Mouse (Mus musculus) forebrain, embryonic 10.5 days (tissue): ENCODE results near the gene Slc35a2. TPM values are rescaled to one million over a fixed set of nuclear protein-coding genes. Genes with fewer than 3 reads are reported as not detected.

Experiments used
- DNase-seq: peaks from one replicate; pipeline ENCODE4 v3.0.0-alpha.2; 2017; ENCODE audit warnings: low spot score; ENCODE audit errors: extremely low spot score
- H3K27ac ChIP-seq: fragments of 300-500 bp; sonication (generic); 2 replicates; pipeline ENCODE4 v1.5.1; 2016; ENCODE audit warnings: mild to moderate bottlenecking
- H3K27me3 ChIP-seq: fragments of 300-500 bp; sonication (generic); 2 replicates; pipeline ENCODE4 v1.6.1; 2016; ENCODE audit warnings: mild to moderate bottlenecking; ENCODE audit not compliant: poor library complexity, severe bottlenecking
- H3K36me3 ChIP-seq: fragments of 300-500 bp; sonication (generic); replicated peaks from 2 replicates; pipeline ENCODE4 v1.6.1; 2016; ENCODE audit warnings: mild to moderate bottlenecking, moderate library complexity
- H3K4me1 ChIP-seq: fragments of 300-500 bp; sonication (generic); 2 replicates; pipeline ENCODE4 v1.6.1; 2016
- H3K4me3 ChIP-seq: fragments of 300-500 bp; sonication (generic); 2 replicates; pipeline ENCODE4 v1.5.1; 2016; ENCODE audit warnings: mild to moderate bottlenecking, moderate library complexity
- H3K9me3 ChIP-seq: fragments of 300-500 bp; sonication (generic); 2 replicates; pipeline ENCODE4 v1.6.1; 2016; ENCODE audit warnings: mild to moderate bottlenecking, moderate library complexity
- WGBS: fragments of 180-500 bp; shearing (Covaris S2); methylation state at CpG from one replicate; pipeline ENCODE4 v1.1.7; 2016; 5-methylcytosine and 5-hydroxymethylcytosine counted together
- polyA plus RNA-seq: library from polyadenylated mRNA; unstranded; fragments of >200 nt; fragmentation: Nextera tagmentation; extraction: Ambion mirVana; gene quantifications from 2 replicates; pipeline ENCODE4 v1.2.1, GENCODE M21; 2016

Gene Slc35a2
- polyA plus RNA-seq = 25.0 and 27.3 TPM in 2 replicates

GRCm38 (mm10) chrX:7883841-7884567, at the start of gene Slc35a2:
Gene Slc35a2 (plus strand): TSS chrX:7884028.
- H3K4me3 ChIP-seq = peak within 1 kb of the TSS; percentile 63
- peaks cover 10% of the 10 kb centered on the region; the same call in 1 of the 2 replicates for H3K36me3 ChIP-seq
- WGBS = 15% methylated on average over 49 of the region's 49 CpGs
- DNase-seq = peak; percentile 75
- H3K27me3 ChIP-seq = no peaks in the 10 kb centered on the region
- H3K9me3 ChIP-seq = no peaks in the 10 kb centered on the region
- H3K4me1 ChIP-seq = peaks cover 22% of the 10 kb centered on the region
- peak within 1 kb of the TSS; percentile 86 for H3K27ac ChIP-seq

GRCm38 (mm10) chrX:7837146-7837545, 46.7 kb upstream of the Slc35a2 start:
- Histone ChIP-seq H3K36me3 (no peaks in the 10 kb centered on the region), H3K27me3 (no peaks in the 10 kb centered on the region), H3K27ac (no peak overlapping the region), H3K4me1 (no peaks in the 10 kb centered on the region), H3K4me3 (no peak overlapping the region), H3K9me3 (0 out of 2 replicates have a peak, but pooled peaks cover 1% of the 10 kb centered on the region)
- DNase-seq = no peak
- 86% methylated on average over 1 of the region's 1 CpGs for WGBS

- peaks cover 8% of the 10 kb centered on the region; the same call in 1 of the 2 replicates for H3K36me3 ChIP-seq
- 0 out of 2 replicates have a peak, but pooled peaks cover 4% of the 10 kb centered on the region for H3K9me3 ChIP-seq
- no peaks in the 10 kb centered on the region for H3K27me3 ChIP-seq
- peaks cover 13% of the 10 kb centered on the region for H3K4me1 ChIP-seq
- DNase-seq = no peak
- WGBS = 16% methylated on average over 7 of the region's 7 CpGs
- H3K4me3 ChIP-seq = peak overlapping the region; percentile 81
- peak overlapping the region; percentile 53; the same call in 1 of the 2 replicates for H3K27ac ChIP-seq
Observed at GRCm38 (mm10) chrX:7840842-7841162, 43.0 kb upstream of the Slc35a2 start.

DNA sequence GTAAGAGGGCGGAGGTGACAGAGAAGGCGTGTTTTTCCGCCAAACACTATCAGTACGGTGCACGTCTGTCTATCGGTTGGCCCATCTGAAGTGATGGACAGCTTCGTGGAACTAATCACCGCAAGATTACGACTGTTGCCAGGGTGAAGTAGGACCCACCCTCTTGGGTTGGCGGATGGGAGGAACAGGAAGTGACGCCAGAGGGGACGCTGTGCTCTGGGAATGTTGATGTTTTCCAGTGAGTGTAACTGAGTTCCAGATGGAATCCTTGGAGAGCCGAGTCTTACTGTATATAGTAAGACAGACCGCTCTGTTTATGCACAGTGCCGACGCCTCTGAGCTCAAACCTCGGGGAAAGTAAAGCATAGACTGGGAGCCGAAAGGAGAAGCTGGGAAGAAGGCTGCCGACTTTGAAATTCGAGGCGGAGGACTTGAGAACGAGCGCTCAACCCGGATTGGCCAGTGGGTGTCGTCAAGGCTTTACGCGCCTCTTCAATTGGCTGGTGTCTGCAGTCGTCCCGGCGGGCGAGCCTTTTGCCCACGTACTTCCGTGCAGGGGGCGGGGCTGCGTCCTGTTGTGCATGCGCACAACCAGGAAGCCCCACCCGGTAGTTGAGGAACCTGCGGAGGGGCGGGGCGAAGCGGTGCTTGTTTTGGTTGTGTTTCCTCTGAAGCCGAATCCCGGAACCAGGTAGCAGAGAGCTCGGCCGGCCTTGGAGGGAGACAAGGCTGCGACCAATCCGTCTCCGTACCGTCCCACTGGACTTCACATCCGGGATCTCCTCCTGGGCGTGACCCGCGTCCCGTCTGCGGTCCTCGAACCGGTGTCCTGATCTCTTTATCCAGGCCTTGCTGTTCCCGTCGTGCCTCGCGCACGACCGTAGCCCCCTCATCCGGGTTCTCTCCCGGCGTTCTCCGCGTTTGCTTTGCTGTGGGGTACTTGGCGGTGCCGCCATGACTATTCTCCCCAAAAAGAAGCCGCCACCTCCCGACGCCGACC, 42.4 kb upstream of the Slc35a2 start, which contains the start of gene Otud5:
Gene Otud5, plus strand, starts transcription at position 202 of the 1,000 bp plus-strand sequence.
- H3K9me3 ChIP-seq = 0 out of 2 replicates have a peak, but pooled peaks cover 4% of the 10 kb centered on the region
- peaks cover 8% of the 10 kb centered on the region; the same call in 1 of the 2 replicates for H3K36me3 ChIP-seq
- 17% methylated on average over 74 of the region's 74 CpGs for WGBS
- H3K27ac ChIP-seq = peak within 1 kb of the TSS; percentile 90
- H3K27me3 ChIP-seq = no peaks in the 10 kb centered on the region
- peak within 1 kb of the TSS; percentile 81 for H3K4me3 ChIP-seq
- DNase-seq = peak; percentile 93
- peaks cover 13% of the 10 kb centered on the region for H3K4me1 ChIP-seq

- peaks cover 13% of the 10 kb centered on the region for H3K4me1 ChIP-seq
- peak; percentile 15 for DNase-seq
- H3K27me3 ChIP-seq = no peaks in the 10 kb centered on the region
- H3K27ac ChIP-seq = peak overlapping the region; percentile 90
- 0 out of 2 replicates have a peak, but pooled peaks cover 4% of the 10 kb centered on the region for H3K9me3 ChIP-seq
- 29% methylated on average over 42 of the region's 42 CpGs for WGBS
- H3K36me3 ChIP-seq = peaks cover 8% of the 10 kb centered on the region; the same call in 1 of the 2 replicates
- H3K4me3 ChIP-seq = peak overlapping the region; percentile 81
Observed at GRCm38 (mm10) chrX:7842318-7842717, 41.5 kb upstream of the Slc35a2 start.

DNA sequence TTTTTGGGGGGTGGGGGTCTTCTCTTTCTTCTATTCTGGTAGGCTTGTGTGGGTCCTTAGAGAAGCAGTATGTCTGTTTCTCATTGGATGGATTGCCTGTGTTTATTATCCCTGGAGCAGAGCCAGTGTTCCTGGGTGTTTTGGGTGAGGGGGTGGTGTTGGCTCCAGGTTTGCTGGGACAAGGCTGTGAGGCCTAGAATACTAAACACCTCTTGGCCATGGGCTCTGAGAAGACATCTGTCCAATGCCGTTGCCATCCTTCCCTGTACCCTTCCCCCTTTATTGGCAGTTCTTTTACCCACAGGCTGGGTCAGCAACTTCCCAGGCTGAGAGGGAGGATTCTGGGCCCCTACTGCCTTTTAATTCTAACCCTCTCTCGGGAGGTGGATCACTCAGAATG, 36.0 kb upstream of the Slc35a2 start:
- Histone ChIP-seq H3K27ac (no peak overlapping the region), H3K9me3 (no peaks in the 10 kb centered on the region), H3K4me3 (no peak overlapping the region), H3K4me1 (peaks cover 10% of the 10 kb centered on the region), H3K36me3 (peaks cover 32% of the 10 kb centered on the region), H3K27me3 (no peaks in the 10 kb centered on the region)
- DNase-seq = no peak
- WGBS = 87% methylated on average over 2 of the region's 2 CpGs

GRCm38 (mm10) chrX:7854578-7854977, 29.2 kb upstream of the Slc35a2 start:
- WGBS = 54% methylated on average over 2 of the region's 2 CpGs
- H3K36me3 ChIP-seq = peaks cover 50% of the 10 kb centered on the region

GRCm38 (mm10) chrX:7859191-7859753, 24.6 kb upstream of the Slc35a2 start:
- no peaks in the 10 kb centered on the region for H3K9me3 ChIP-seq
- no peaks in the 10 kb centered on the region for H3K4me1 ChIP-seq
- DNase-seq = no peak
- H3K27me3 ChIP-seq = no peaks in the 10 kb centered on the region
- peaks cover 42% of the 10 kb centered on the region for H3K36me3 ChIP-seq
- no peak overlapping the region for H3K27ac ChIP-seq
- 88% methylated on average over 3 of the region's 3 CpGs for WGBS
- no peak overlapping the region for H3K4me3 ChIP-seq

More at GRCm38 (mm10) chrX:7854578-7854977, 29.2 kb upstream of the Slc35a2 start:
- Histone ChIP-seq H3K9me3 (no peaks in the 10 kb centered on the region), H3K4me3 (no peak overlapping the region), H3K27me3 (no peaks in the 10 kb centered on the region), H3K4me1 (no peaks in the 10 kb centered on the region), H3K27ac (no peak overlapping the region)
- DNase-seq = no peak

DNA sequence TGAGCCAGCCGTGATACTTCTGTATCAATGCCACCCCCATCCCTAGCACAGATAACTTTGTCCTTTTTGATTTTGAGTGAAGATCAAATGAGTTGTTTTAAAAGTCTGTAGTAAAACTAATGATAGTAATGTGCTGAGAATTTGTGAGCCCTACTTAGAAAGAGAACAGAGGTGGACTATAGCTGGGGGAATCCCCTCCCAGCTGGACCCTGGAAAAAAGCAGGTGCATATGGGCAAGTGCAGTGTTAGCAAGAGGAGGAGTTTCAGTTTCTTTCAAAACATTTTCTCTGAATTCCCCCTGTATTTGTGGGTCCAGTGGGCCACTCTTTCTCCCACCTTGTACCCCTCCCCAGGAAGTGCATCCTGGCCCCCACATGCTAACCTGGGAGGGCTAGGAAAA, 20.6 kb upstream of the Slc35a2 start:
- DNase-seq = no peak
- no peaks in the 10 kb centered on the region for H3K27me3 ChIP-seq
- no peak overlapping the region for H3K27ac ChIP-seq
- no peaks in the 10 kb centered on the region for H3K9me3 ChIP-seq
- H3K4me1 ChIP-seq = no peaks in the 10 kb centered on the region
- H3K36me3 ChIP-seq = peaks cover 32% of the 10 kb centered on the region
- WGBS = 100% methylated on average over 1 of the region's 1 CpGs
- no peak overlapping the region for H3K4me3 ChIP-seq

DNA sequence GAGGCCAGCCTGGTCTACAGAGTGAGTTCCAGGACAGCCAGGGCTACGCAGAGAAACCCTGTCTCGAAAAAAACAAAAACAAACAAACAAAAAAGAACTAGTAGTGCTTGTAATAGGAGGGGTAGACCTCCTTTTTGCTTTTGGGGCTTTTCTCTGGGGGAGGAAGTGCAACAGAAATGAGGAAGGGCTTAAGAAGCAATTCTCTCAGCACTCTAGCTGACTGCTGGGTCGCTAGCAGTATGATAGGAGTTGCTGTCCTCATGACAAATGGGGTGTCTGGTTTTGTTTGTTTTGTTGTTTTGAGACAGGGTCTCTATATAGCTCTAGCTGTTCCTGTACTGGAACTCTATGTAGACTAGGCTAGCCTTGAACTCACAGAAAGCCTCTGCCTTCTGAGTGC, 19.3 kb upstream of the Slc35a2 start:
- Histone ChIP-seq H3K27ac (no peak overlapping the region), H3K4me3 (no peak overlapping the region), H3K36me3 (peaks cover 23% of the 10 kb centered on the region), H3K27me3 (no peaks in the 10 kb centered on the region), H3K4me1 (no peaks in the 10 kb centered on the region), H3K9me3 (no peaks in the 10 kb centered on the region)
- DNase-seq = no peak
- WGBS = 88% methylated on average over 3 of the region's 3 CpGs

DNA sequence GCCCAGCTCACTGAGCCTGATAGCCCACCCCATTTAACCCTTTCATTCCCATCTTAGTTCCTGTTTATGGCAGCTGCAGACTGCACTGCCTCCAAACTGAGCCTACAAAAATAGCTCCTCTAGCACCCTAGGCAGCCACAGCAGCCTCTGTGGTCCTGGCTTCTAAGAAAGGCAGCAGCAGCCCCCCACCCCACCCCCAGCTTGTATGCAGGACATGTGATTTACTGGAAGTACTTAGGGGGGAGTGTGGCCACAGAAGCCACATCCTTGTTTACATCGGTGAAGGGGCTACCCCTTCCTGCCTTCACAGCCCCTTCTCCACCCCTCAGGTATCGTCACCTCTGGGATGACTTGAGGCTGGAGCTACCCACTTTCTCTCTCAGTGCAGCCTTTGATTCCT, 18.5 kb upstream of the Slc35a2 start:
- no peaks in the 10 kb centered on the region; the same call in 1 of the 2 replicates for H3K4me1 ChIP-seq
- peaks cover 18% of the 10 kb centered on the region for H3K36me3 ChIP-seq
- H3K4me3 ChIP-seq = no peak overlapping the region
- WGBS = 79% methylated on average over 2 of the region's 2 CpGs
- H3K9me3 ChIP-seq = no peaks in the 10 kb centered on the region
- no peak overlapping the region for H3K27ac ChIP-seq
- DNase-seq = no peak
- H3K27me3 ChIP-seq = no peaks in the 10 kb centered on the region

DNA sequence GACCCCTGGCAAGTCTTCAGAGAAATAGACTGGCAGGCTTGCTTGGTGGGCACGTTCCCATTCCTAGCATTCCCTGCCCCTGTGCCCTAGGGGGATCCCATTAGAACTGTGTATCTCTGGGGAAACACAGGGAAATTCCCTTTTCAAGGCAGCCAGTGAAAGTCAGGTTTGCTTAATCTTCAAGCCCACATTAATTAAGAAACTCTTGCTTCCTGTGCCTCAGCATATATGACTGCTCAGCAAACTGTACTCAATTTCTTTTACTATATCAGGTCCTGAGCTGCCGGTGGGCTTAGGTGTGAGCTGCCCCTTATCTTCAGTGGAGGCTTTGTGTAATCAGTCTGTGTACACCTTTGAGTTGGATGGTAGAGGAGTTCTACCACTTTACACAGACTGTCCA, 18.0 kb upstream of the Slc35a2 start:
- no peaks in the 10 kb centered on the region; the same call in 1 of the 2 replicates for H3K4me1 ChIP-seq
- no peaks in the 10 kb centered on the region for H3K9me3 ChIP-seq
- H3K36me3 ChIP-seq = peaks cover 15% of the 10 kb centered on the region
- no peaks in the 10 kb centered on the region for H3K27me3 ChIP-seq
- DNase-seq = no peak
- H3K4me3 ChIP-seq = no peak overlapping the region
- 77% methylated on average over 2 of the region's 2 CpGs for WGBS
- H3K27ac ChIP-seq = no peak overlapping the region
